Mouse (Mus musculus) layer of hippocampus, postnatal 10 days (tissue): Measurements from ENCODE around the gene Mrtfa. TPM values are rescaled to one million over a fixed set of nuclear protein-coding genes. Genes with fewer than 3 reads are reported as not detected.
"Not testable (repeated sequence)": the region's sequence is repeated elsewhere in the genome, so short reads cannot be mapped to it uniquely, and the experiment has no call there.

Source experiments
- DNase-seq, 2 experiments: peaks; one replicate each; pipeline ENCODE4 v3.0.0; 2021; ENCODE audit warnings: low spot score in 2 of 2
- long read RNA-seq: library from polyadenylated mRNA; stranded (forward); transcript quantifications from one replicate; pipeline ENCODE4 v2.0.0, GENCODE M21; 2023
- total RNA-seq, 2 experiments: library from RNA; stranded (reverse); gene quantifications; 2 replicates each; pipeline ENCODE4 v1.2.3; 2021

Mrtfa gene
- total RNA-seq: 10 to 100 TPM; 56.5 to 61.3 TPM
- long read RNA-seq, full-length matches to known transcripts: 8 of 21 reads
- long read RNA-seq, partial matches to known transcripts: 6 of 21 reads
- long read RNA-seq, other reads (novel, unspliced or antisense): 7 of 21 reads

- peak; percentile 100 for DNase-seq
Observed at GRCm38 (mm10) chr15:81190630-81191178, at the start of gene Mrtfa. TSS of gene Mrtfa (minus strand) at chr15:81190757.

GRCm38 (mm10) chr15:81239794-81240343, 49.3 kb upstream of the Mrtfa start:
- no peak for DNase-seq

- peak in 1 of 2 experiments; percentile 43 for DNase-seq
Observed at GRCm38 (mm10) chr15:81239261-81239660, 48.7 kb upstream of the Mrtfa start.

- no peak for DNase-seq
Observed at GRCm38 (mm10) chr15:81237471-81237870, 46.9 kb upstream of the Mrtfa start.

- DNase-seq: no peak
Observed at GRCm38 (mm10) chr15:81236062-81236461, 45.5 kb upstream of the Mrtfa start.

GRCm38 (mm10) chr15:81235086-81235920, 44.7 kb upstream of the Mrtfa start, which contains the start of gene Mchr1:
TSS of gene Mchr1 (plus strand) at chr15:81235499.
- DNase-seq: peak; percentile 67 to 73

GRCm38 (mm10) chr15:81231325-81231724, 40.8 kb upstream of the Mrtfa start:
- DNase-seq: no peak

GRCm38 (mm10) chr15:81229791-81230190, 39.2 kb upstream of the Mrtfa start:
- no peak for DNase-seq

- DNase-seq: no peak
Observed at GRCm38 (mm10) chr15:81228258-81228657, 37.7 kb upstream of the Mrtfa start.

- no peak for DNase-seq
Observed at GRCm38 (mm10) chr15:81227275-81227674, 36.7 kb upstream of the Mrtfa start.

GRCm38 (mm10) chr15:81226796-81227195, 36.2 kb upstream of the Mrtfa start:
- DNase-seq: no peak

GRCm38 (mm10) chr15:81225732-81226131, 35.2 kb upstream of the Mrtfa start:
- DNase-seq: no peak

- DNase-seq: no peak
Observed at GRCm38 (mm10) chr15:81225016-81225415, 34.5 kb upstream of the Mrtfa start.

- no peak for DNase-seq
Observed at GRCm38 (mm10) chr15:81221446-81221845, 30.9 kb upstream of the Mrtfa start.

- not testable (repeated sequence) for DNase-seq
Observed at GRCm38 (mm10) chr15:81220051-81220450, 29.5 kb upstream of the Mrtfa start.

GRCm38 (mm10) chr15:81219054-81219453, 28.5 kb upstream of the Mrtfa start:
- no peak for DNase-seq

GRCm38 (mm10) chr15:81216906-81217653, 26.5 kb upstream of the Mrtfa start:
- peak in 1 of 2 experiments; percentile 45 for DNase-seq

- DNase-seq: no peak
Observed at GRCm38 (mm10) chr15:81212976-81213375, 22.4 kb upstream of the Mrtfa start.

- no peak for DNase-seq
Observed at GRCm38 (mm10) chr15:81210496-81210895, 19.9 kb upstream of the Mrtfa start.

GRCm38 (mm10) chr15:81202462-81202861, 11.9 kb upstream of the Mrtfa start:
- no peak for DNase-seq

- DNase-seq: peak; percentile 71 to 82
Observed at GRCm38 (mm10) chr15:81199372-81199959, 8.9 kb upstream of the Mrtfa start.
